Mouse (Mus musculus): ENCODE data around the gene Ublcp1. TPM values are rescaled to one million over a fixed set of nuclear protein-coding genes. Genes with fewer than 3 reads are reported as not detected.

The Ublcp1 gene
- total and polyA plus RNA-seq, 3 experiments = 18.9 to 34.1 (median 26.7) TPM

GRCm38 (mm10) chr11:44516362-44516761 lies 46.1 kb upstream of the Ublcp1 start:
- dilution Hi-C loops (cut with MboI; ENCODE audit: extremely low pct_ligation_motif_present, extremely low pct_unique_long_range_greater_than_20kb, low sequenced_read_pairs) (no loop called here), in situ Hi-C loops (cut with MboI; ENCODE audit: low pct_ligation_motif_present, low pct_unique_long_range_greater_than_20kb, low sequenced_read_pairs) (no loop called here)
- TF ChIP-seq NRF1 (IDR thresholded peaks at IDR 0.05; ENCODE audit: low read depth, low read length) (no peak), UBTF (IDR thresholded peaks at IDR 0.05; ENCODE audit: low read depth, low read length) (no peak), RCOR1 (conservative IDR thresholded peaks at IDR 0.05; ENCODE audit: low read depth, low read length) (no peak), ELF1 (IDR thresholded peaks at IDR 0.05; ENCODE audit: low read depth, low read length) (no peak), TCF12 (IDR thresholded peaks at IDR 0.05; ENCODE audit: low read depth, low read length) (no peak), JUND (conservative IDR thresholded peaks at IDR 0.05; ENCODE audit: low read depth, low read length) (no peak), CHD2 (IDR thresholded peaks at IDR 0.05; ENCODE audit: low read length) (no peak), E2F4 (IDR thresholded peaks at IDR 0.05; ENCODE audit: insufficient replicate concordance, low read depth, low read length) (no peak), ZNF384 (IDR thresholded peaks at IDR 0.05; ENCODE audit: low read depth, low read length) (peak; percentile 89), MAFK (IDR thresholded peaks at IDR 0.05; ENCODE audit: insufficient replicate concordance, low read length) (no peak), IRF4 (IDR thresholded peaks at IDR 0.05; ENCODE audit: low read depth, low read length) (no peak), EP300 (IDR thresholded peaks at IDR 0.05; ENCODE audit: low read length) (peak; percentile 11; the same call in 1 of the 2 replicates), BHLHE40 (IDR thresholded peaks at IDR 0.05; ENCODE audit: low read depth, low read length) (no peak)
- Histone ChIP-seq H3K36me3 (replicated peaks in 1 of 2; ENCODE audit: control insufficient read depth in 1 of 2, insufficient read depth in 1 of 2, low read length in 1 of 2) (no peaks in the 10 kb centered on the region), H3K9ac (ENCODE audit: insufficient read depth, low read depth) (no peak overlapping the region), H3K4me3 (replicated peaks in 1 of 3; ENCODE audit: low read depth in 2 of 3, low read length in 2 of 3, poor library complexity in 1 of 3) (no peak overlapping the region), H3K9me3 (replicated peaks; ENCODE audit: low read length) (peaks cover 3% of the 10 kb centered on the region), H3K27ac (ENCODE audit: insufficient read depth, low read depth) (no peak overlapping the region), H3K27me3 (replicated peaks) (no peaks in the 10 kb centered on the region), H3K4me2 (ENCODE audit: insufficient read depth, low read depth, poor library complexity, severe bottlenecking) (no peak overlapping the region), H3K79me2 (replicated peaks; ENCODE audit: control insufficient read depth, extremely low read depth, insufficient read depth, poor library complexity, severe bottlenecking) (peaks cover 22% of the 10 kb centered on the region), H3K4me1 (ENCODE audit: control insufficient read depth in 1 of 2, insufficient read depth in 2 of 2) (peaks cover 6 to 24% of the 10 kb centered on the region in 2 experiments)
- DNase-seq (ENCODE audit: extremely low read depth) = no peak

DNA sequence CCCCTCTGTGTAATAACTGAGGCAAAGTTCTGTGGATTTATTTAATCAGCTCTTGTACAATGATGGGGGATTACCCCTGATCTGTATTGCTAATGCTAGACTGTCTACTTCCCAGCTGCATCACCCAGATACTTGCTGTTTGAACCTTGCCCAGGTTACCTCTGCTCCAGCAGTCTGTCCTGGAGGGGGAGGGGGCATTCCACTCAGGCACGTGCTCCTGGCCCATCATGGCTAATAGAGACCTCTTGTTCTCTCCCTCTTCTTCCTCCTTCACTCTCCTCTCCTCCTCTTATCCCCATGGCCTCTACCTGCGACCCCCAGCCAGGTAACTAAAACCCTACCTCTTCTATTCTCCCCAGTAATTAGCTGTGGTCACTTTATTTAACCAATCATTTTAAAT lies 44.4 kb upstream of the Ublcp1 start:
- Histone ChIP-seq H3K4me1 (ENCODE audit: control insufficient read depth in 1 of 2, insufficient read depth in 2 of 2) (peaks cover 6 to 20% of the 10 kb centered on the region in 2 experiments), H3K27ac (ENCODE audit: insufficient read depth, low read depth) (no peak overlapping the region), H3K27me3 (replicated peaks) (no peaks in the 10 kb centered on the region), H3K9ac (ENCODE audit: insufficient read depth, low read depth) (no peak overlapping the region), H3K4me2 (ENCODE audit: insufficient read depth, low read depth, poor library complexity, severe bottlenecking) (no peak overlapping the region), H3K79me2 (replicated peaks; ENCODE audit: control insufficient read depth, extremely low read depth, insufficient read depth, poor library complexity, severe bottlenecking) (peaks cover 8% of the 10 kb centered on the region), H3K9me3 (replicated peaks; ENCODE audit: low read length) (peaks cover 3% of the 10 kb centered on the region), H3K36me3 (replicated peaks in 1 of 2; ENCODE audit: control insufficient read depth in 1 of 2, insufficient read depth in 1 of 2, low read length in 1 of 2) (no peaks in the 10 kb centered on the region), H3K4me3 (replicated peaks in 1 of 3; ENCODE audit: low read depth in 2 of 3, low read length in 2 of 3, poor library complexity in 1 of 3) (no peak overlapping the region)
- DNase-seq (ENCODE audit: extremely low read depth) = no peak
- dilution Hi-C loops (cut with MboI; ENCODE audit: extremely low pct_ligation_motif_present, extremely low pct_unique_long_range_greater_than_20kb, low sequenced_read_pairs) (no loop called here), in situ Hi-C loops (cut with MboI; ENCODE audit: low pct_ligation_motif_present, low pct_unique_long_range_greater_than_20kb, low sequenced_read_pairs) (no loop called here)
- TF ChIP-seq TBP (conservative IDR thresholded peaks at IDR 0.05; ENCODE audit: low read depth, low read length) = no peak

GRCm38 (mm10) chr11:44513026-44513422 lies 42.7 kb upstream of the Ublcp1 start:
- Histone ChIP-seq H3K27ac (ENCODE audit: insufficient read depth, low read depth) (no peak overlapping the region), H3K27me3 (replicated peaks) (no peaks in the 10 kb centered on the region), H3K4me2 (ENCODE audit: insufficient read depth, low read depth, poor library complexity, severe bottlenecking) (no peak overlapping the region), H3K79me2 (replicated peaks; ENCODE audit: control insufficient read depth, extremely low read depth, insufficient read depth, poor library complexity, severe bottlenecking) (no peaks in the 10 kb centered on the region), H3K4me3 (replicated peaks in 1 of 3; ENCODE audit: low read depth in 2 of 3, low read length in 2 of 3, poor library complexity in 1 of 3) (no peak overlapping the region), H3K9me3 (replicated peaks; ENCODE audit: low read length) (peaks cover 3% of the 10 kb centered on the region), H3K9ac (ENCODE audit: insufficient read depth, low read depth) (no peak overlapping the region), H3K36me3 (replicated peaks in 1 of 2; ENCODE audit: control insufficient read depth in 1 of 2, insufficient read depth in 1 of 2, low read length in 1 of 2) (no peaks in the 10 kb centered on the region), H3K4me1 (ENCODE audit: control insufficient read depth in 1 of 2, insufficient read depth in 2 of 2) (peaks cover 6 to 16% of the 10 kb centered on the region in 2 experiments)
- in situ Hi-C loops (cut with MboI; ENCODE audit: low pct_ligation_motif_present, low pct_unique_long_range_greater_than_20kb, low sequenced_read_pairs) = no loop called here
- TF ChIP-seq USF1 (IDR thresholded peaks at IDR 0.05; ENCODE audit: low read depth, low read length) (no peak), BHLHE40 (IDR thresholded peaks at IDR 0.05; ENCODE audit: low read depth, low read length) (no peak), MAZ (IDR thresholded peaks at IDR 0.05; ENCODE audit: low read depth, low read length) (no peak), HCFC1 (IDR thresholded peaks at IDR 0.05; ENCODE audit: low read depth, low read length) (no peak), JUN (IDR thresholded peaks at IDR 0.05; ENCODE audit: insufficient read depth, low read depth, low read length) (no peak), MYC (IDR thresholded peaks at IDR 0.05; ENCODE audit: low read depth, low read length) (no peak), NELFE (IDR thresholded peaks at IDR 0.05; ENCODE audit: low read depth, low read length) (no peak), MAFK (IDR thresholded peaks at IDR 0.05; ENCODE audit: insufficient replicate concordance, low read length) (no peak), SIN3A (IDR thresholded peaks at IDR 0.05; ENCODE audit: low read length) (no peak), ZC3H11A (IDR thresholded peaks at IDR 0.05; ENCODE audit: low read depth, low read length) (no peak), EP300 (IDR thresholded peaks at IDR 0.05; ENCODE audit: low read length) (no peak), CHD2 (IDR thresholded peaks at IDR 0.05; ENCODE audit: low read length) (no peak), TCF12 (IDR thresholded peaks at IDR 0.05; ENCODE audit: low read depth, low read length) (no peak), NRF1 (IDR thresholded peaks at IDR 0.05; ENCODE audit: low read depth, low read length) (no peak), ZNF384 (IDR thresholded peaks at IDR 0.05; ENCODE audit: low read depth, low read length) (no peak), ZMIZ1 (IDR thresholded peaks at IDR 0.05; ENCODE audit: low read depth, low read length) (no peak), MEF2A (IDR thresholded peaks at IDR 0.05; ENCODE audit: borderline replicate concordance, low read depth, low read length) (no peak)
- DNase-seq (ENCODE audit: extremely low read depth) = no peak
- dilution Hi-C loops (cut with MboI; ENCODE audit: extremely low pct_ligation_motif_present, extremely low pct_unique_long_range_greater_than_20kb, low sequenced_read_pairs) = no loop called here

Measured in CH12.LX (cell line).